Mouse (Mus musculus) lung, embryonic 15.5 days (tissue): Measurements from ENCODE around the gene Wipf2. TPM values are rescaled to one million over a fixed set of nuclear protein-coding genes. Genes with fewer than 3 reads are reported as not detected.
"Not testable (repeated sequence)": the region's sequence is repeated elsewhere in the genome, so short reads cannot be mapped to it uniquely, and the experiment has no call there.

Source experiments
- ATAC-seq: fragments of 200-750 bp; cut with Nextera tagmentation; 2 replicates; pipeline ENCODE4 v1.8.0; 2017; ENCODE audit warnings: moderate number of reproducible peaks, borderline replicate concordance; ENCODE audit not compliant: low FRiP score, low TSS enrichment; ENCODE audit errors: extremely low read depth
- H3K27ac ChIP-seq: fragments of 300-500 bp; sonication (generic); 2 replicates; pipeline ENCODE4 v1.5.1; 2015; ENCODE audit warnings: moderate library complexity, mild to moderate bottlenecking, inconsistent platforms
- H3K27me3 ChIP-seq: fragments of 300-500 bp; sonication (generic); 2 replicates; pipeline ENCODE4 v1.6.1; 2015; ENCODE audit warnings: inconsistent platforms
- H3K36me3 ChIP-seq: fragments of 300-500 bp; sonication (generic); 2 replicates; pipeline ENCODE4 v1.6.1; 2015; ENCODE audit warnings: inconsistent platforms
- H3K4me1 ChIP-seq: fragments of 300-500 bp; sonication (generic); 2 replicates; pipeline ENCODE4 v1.6.1; 2015; ENCODE audit warnings: inconsistent platforms
- H3K4me2 ChIP-seq: fragments of 300-500 bp; sonication (generic); 2 replicates; pipeline ENCODE4 v1.6.1; 2015; ENCODE audit warnings: inconsistent platforms, mild to moderate bottlenecking, moderate library complexity
- H3K4me3 ChIP-seq: fragments of 300-500 bp; sonication (generic); 2 replicates; pipeline ENCODE4 v1.5.1; 2015; ENCODE audit warnings: mild to moderate bottlenecking, inconsistent platforms
- H3K9ac ChIP-seq: fragments of 300-500 bp; sonication (generic); 2 replicates; pipeline ENCODE4 v1.6.1; 2015; ENCODE audit warnings: inconsistent platforms
- H3K9me3 ChIP-seq: fragments of 300-500 bp; sonication (generic); 2 replicates; pipeline ENCODE4 v1.6.1; 2016; ENCODE audit warnings: inconsistent platforms
- WGBS: fragments of 180-500 bp; shearing (Covaris S2); methylation state at CpG from one replicate; pipeline ENCODE4 v1.1.7; 2015; 5-methylcytosine and 5-hydroxymethylcytosine counted together
- polyA plus RNA-seq: library from polyadenylated mRNA; unstranded; fragments of >200 nt; fragmentation: Nextera tagmentation; extraction: Ambion mirVana; gene quantifications from 2 replicates; pipeline ENCODE4 v1.2.1, GENCODE M21; 2015

Wipf2 gene
- polyA plus RNA-seq: 3.7 and 4.1 TPM in 2 replicates

- Histone ChIP-seq H3K4me2 (peak within 1 kb of the TSS; percentile 73), H3K9me3 (no peaks in the 10 kb centered on the region), H3K27ac (peak within 1 kb of the TSS; percentile 93), H3K27me3 (no peaks in the 10 kb centered on the region), H3K36me3 (peaks cover 12% of the 10 kb centered on the region), H3K9ac (peak within 1 kb of the TSS; percentile 78), H3K4me3 (peak within 1 kb of the TSS; percentile 80), H3K4me1 (peaks cover 12% of the 10 kb centered on the region)
- ATAC-seq: peak; percentile 93
- WGBS: 7% methylated on average over 32 of the region's 41 CpGs
Observed at GRCm38 (mm10) chr11:98863028-98863750, at the start of gene Wipf2. Wipf2 (plus strand) TSS chr11:98863638.

- no peak for ATAC-seq
- Histone ChIP-seq H3K36me3 (peaks cover 82% of the 10 kb centered on the region), H3K4me3 (no peak overlapping the region), H3K4me2 (no peak overlapping the region), H3K27me3 (no peaks in the 10 kb centered on the region), H3K9me3 (0 out of 2 replicates have a peak, but pooled peaks cover 4% of the 10 kb centered on the region), H3K9ac (no peak overlapping the region), H3K4me1 (no peaks in the 10 kb centered on the region), H3K27ac (no peak overlapping the region)
- 91% methylated on average over 1 of the region's 1 CpGs for WGBS
Observed at GRCm38 (mm10) chr11:98816706-98817239, 46.7 kb upstream of the Wipf2 start.

- no peaks in the 10 kb centered on the region for H3K27me3 ChIP-seq
- H3K4me2 ChIP-seq: no peak overlapping the region
- no peak overlapping the region for H3K27ac ChIP-seq
- H3K4me3 ChIP-seq: no peak overlapping the region
- 93% methylated on average over 5 of the region's 5 CpGs for whole genome bisulfite sequencing
- H3K9ac ChIP-seq: no peak overlapping the region
- H3K4me1 ChIP-seq: no peaks in the 10 kb centered on the region
- H3K36me3 ChIP-seq: peaks cover 89% of the 10 kb centered on the region
- H3K9me3 ChIP-seq: 0 out of 2 replicates have a peak, but pooled peaks cover 4% of the 10 kb centered on the region
- ATAC-seq: no peak
Observed at GRCm38 (mm10) chr11:98820968-98821367, 42.5 kb upstream of the Wipf2 start.

GRCm38 (mm10) chr11:98826071-98826470, 37.4 kb upstream of the Wipf2 start:
- not testable (repeated sequence) for H3K4me1 ChIP-seq, ATAC-seq, H3K9ac ChIP-seq, H3K27ac ChIP-seq, H3K27me3 ChIP-seq, H3K9me3 ChIP-seq, H3K4me2 ChIP-seq, H3K4me3 ChIP-seq
- 87% methylated on average over 2 of the region's 2 CpGs for WGBS
- H3K36me3 ChIP-seq: peaks cover 88% of the 10 kb centered on the region

GRCm38 (mm10) chr11:98827877-98828276, 35.6 kb upstream of the Wipf2 start:
- no peak for ATAC-seq
- WGBS: 82% methylated on average over 2 of the region's 2 CpGs
- 0 out of 2 replicates have a peak, but pooled peaks cover 3% of the 10 kb centered on the region for H3K4me1 ChIP-seq
- no peak overlapping the region for H3K4me2 ChIP-seq
- no peak overlapping the region for H3K4me3 ChIP-seq
- peaks cover 89% of the 10 kb centered on the region for H3K36me3 ChIP-seq
- no peaks in the 10 kb centered on the region for H3K27me3 ChIP-seq
- H3K9me3 ChIP-seq: no peaks in the 10 kb centered on the region
- H3K27ac ChIP-seq: no peak overlapping the region
- H3K9ac ChIP-seq: no peak overlapping the region

GRCm38 (mm10) chr11:98829091-98829775, 34.2 kb upstream of the Wipf2 start:
- Histone ChIP-seq H3K4me1 (0 out of 2 replicates have a peak, but pooled peaks cover 3% of the 10 kb centered on the region), H3K4me2 (no peak overlapping the region), H3K9me3 (no peaks in the 10 kb centered on the region), H3K27ac (no peak overlapping the region), H3K4me3 (no peak overlapping the region), H3K9ac (no peak overlapping the region), H3K27me3 (no peaks in the 10 kb centered on the region), H3K36me3 (peaks cover 89% of the 10 kb centered on the region)
- WGBS: 67% methylated on average over 12 of the region's 12 CpGs
- ATAC-seq: no peak

- Histone ChIP-seq H3K4me2 (no peak overlapping the region), H3K4me3 (no peak overlapping the region), H3K27ac (no peak overlapping the region), H3K36me3 (peaks cover 85% of the 10 kb centered on the region), H3K9ac (no peak overlapping the region), H3K9me3 (no peaks in the 10 kb centered on the region), H3K4me1 (0 out of 2 replicates have a peak, but pooled peaks cover 3% of the 10 kb centered on the region), H3K27me3 (no peaks in the 10 kb centered on the region)
- no peak for ATAC-seq
- 60% methylated on average over 4 of the region's 4 CpGs for WGBS
Observed at GRCm38 (mm10) chr11:98829875-98830274, 33.6 kb upstream of the Wipf2 start.

- Histone ChIP-seq H3K36me3 (peaks cover 36% of the 10 kb centered on the region), H3K27ac (no peak overlapping the region), H3K27me3 (peaks cover 27% of the 10 kb centered on the region), H3K4me2 (no peak overlapping the region), H3K4me1 (peaks cover 18% of the 10 kb centered on the region), H3K9ac (no peak overlapping the region), H3K9me3 (no peaks in the 10 kb centered on the region), H3K4me3 (no peak overlapping the region)
- 48% methylated on average over 5 of the region's 5 CpGs for WGBS
- ATAC-seq: no peak
Observed at GRCm38 (mm10) chr11:98835296-98835695, 28.1 kb upstream of the Wipf2 start.

- H3K4me3 ChIP-seq: no peak overlapping the region
- H3K36me3 ChIP-seq: peaks cover 36% of the 10 kb centered on the region
- peaks cover 18% of the 10 kb centered on the region for H3K4me1 ChIP-seq
- no peaks in the 10 kb centered on the region for H3K9me3 ChIP-seq
- no peak for ATAC-seq
- H3K27me3 ChIP-seq: peaks cover 27% of the 10 kb centered on the region
- H3K9ac ChIP-seq: no peak overlapping the region
- no peak overlapping the region for H3K4me2 ChIP-seq
- WGBS: 36% methylated on average over 3 of the region's 3 CpGs
- H3K27ac ChIP-seq: no peak overlapping the region
Observed at GRCm38 (mm10) chr11:98835725-98836124, 27.7 kb upstream of the Wipf2 start.

- Histone ChIP-seq H3K4me1 (peaks cover 18% of the 10 kb centered on the region), H3K9ac (no peak overlapping the region), H3K4me2 (peak overlapping the region; percentile 100), H3K27ac (no peak overlapping the region), H3K9me3 (no peaks in the 10 kb centered on the region), H3K4me3 (peak overlapping the region; percentile 62), H3K36me3 (peaks cover 34% of the 10 kb centered on the region), H3K27me3 (peaks cover 27% of the 10 kb centered on the region)
- WGBS: 30% methylated on average over 7 of the region's 7 CpGs
- no peak; the same call in 1 of the 2 replicates for ATAC-seq
Observed at GRCm38 (mm10) chr11:98836128-98836527, 27.3 kb upstream of the Wipf2 start.

GRCm38 (mm10) chr11:98836651-98837141, 26.7 kb upstream of the Wipf2 start, which contains the start of gene Rapgefl1:
Rapgefl1 (plus strand) TSS chr11:98836785.
- peak within 1 kb of the TSS; percentile 62 for H3K4me3 ChIP-seq
- H3K27ac ChIP-seq: no peak within 1 kb of the TSS; the same call in 1 of the 2 replicates
- peak within 1 kb of the TSS; percentile 100 for H3K4me2 ChIP-seq
- peaks cover 18% of the 10 kb centered on the region for H3K4me1 ChIP-seq
- ATAC-seq: peak; percentile 91
- H3K36me3 ChIP-seq: peaks cover 28% of the 10 kb centered on the region
- no peaks in the 10 kb centered on the region for H3K9me3 ChIP-seq
- H3K27me3 ChIP-seq: peaks cover 27% of the 10 kb centered on the region
- peak within 1 kb of the TSS; percentile 60 for H3K9ac ChIP-seq
- under 1% methylated on average over 41 of the region's 48 CpGs for WGBS
